14 mouse cellular contexts compared by ENCODE assay signal in genomic region chr2:65848706-65849105, GRCm38 (mm10). TPM values are rescaled to one million over a fixed set of nuclear protein-coding genes. Genes with fewer than 3 reads are reported as not detected.
DNase-seq lines count a peak whose midpoint lies in the region; ATAC-seq and TF ChIP-seq lines count a peak whose summit lies in the region.
"Had no signal": no experiment of that assay in that cellular context is flagged by ENCODE, and none has a peak within 500 bp of the region (broad histone marks: within the 10 kb centered on the region; RNA-seq: fewer than 3 reads in every experiment).

No protein-coding gene starts in this region.

- peak; percentile 15 for DNase-seq in retina, postnatal 1 day
- no peak for DNase-seq in retina, embryonic 14.5 days (ENCODE audit: low spot score)
- DNase-seq in thymus, adult 18-20 months = no peak
- no peak for DNase-seq in stomach, postnatal 0 days (ENCODE audit: low spot score)
- no peak for DNase-seq in cerebellum, adult 2 months
- DNase-seq: adrenal gland, postnatal 10 days; cerebellum, postnatal 36 days; kidney, adult 2 months; left cerebral cortex, postnatal 4 days; lung, adult 2 months had no signal

- H3K36me3 ChIP-seq in forebrain, embryonic 16.5 days (ENCODE audit: control insufficient read depth, insufficient read depth) = no peaks in the 10 kb centered on the region
- H3K36me3 ChIP-seq in midbrain, embryonic 13.5 days = peaks cover 6% of the 10 kb centered on the region; the same call in 1 of the 2 replicates
- H3K36me3 ChIP-seq in stomach, postnatal 0 days (ENCODE audit: control insufficient read depth, insufficient read depth, low read length) = no peaks in the 10 kb centered on the region
- H3K36me3 ChIP-seq: embryonic facial prominence, embryonic 13.5 days had no signal

- TF ChIP-seq POLR2A in cerebellum, adult 2 months (IDR thresholded peaks at IDR 0.05; ENCODE audit: borderline replicate concordance, insufficient read depth, low read length) = no peak

- peak overlapping the region; percentile 52 for H3K4me2 ChIP-seq in forebrain, embryonic 16.5 days (ENCODE audit: low read length)
- peak overlapping the region; percentile 57 for H3K4me2 ChIP-seq in midbrain, embryonic 13.5 days (replicated peaks)
- no peak overlapping the region for H3K4me2 ChIP-seq in stomach, postnatal 0 days (replicated peaks; ENCODE audit: low read depth)
- H3K4me2 ChIP-seq: embryonic facial prominence, embryonic 13.5 days had no signal

- peak overlapping the region; percentile 52 for H3K9ac ChIP-seq in forebrain, embryonic 16.5 days (replicated peaks; ENCODE audit: low read depth, low read length)
- H3K9ac ChIP-seq in midbrain, embryonic 13.5 days (replicated peaks) = peak overlapping the region; percentile 46; the same call in 1 of the 2 replicates
- no peak overlapping the region for H3K9ac ChIP-seq in stomach, postnatal 0 days (ENCODE audit: low read length)
- H3K9ac ChIP-seq: embryonic facial prominence, embryonic 13.5 days had no signal

- TF ChIP-seq CTCF in stomach, postnatal 0 days (IDR thresholded peaks at IDR 0.05; ENCODE audit: low read depth) = no peak
- TF ChIP-seq CTCF in cerebellum, adult 2 months (IDR thresholded peaks at IDR 0.05; ENCODE audit: borderline replicate concordance, insufficient read depth, low read depth, low read length) = no peak

- H3K9me3 ChIP-seq in forebrain, embryonic 16.5 days (ENCODE audit: control insufficient read depth, low read length) = no peaks in the 10 kb centered on the region
- no peaks in the 10 kb centered on the region for H3K9me3 ChIP-seq in midbrain, embryonic 13.5 days
- H3K9me3 ChIP-seq in stomach, postnatal 0 days (ENCODE audit: control insufficient read depth, low read length) = no peaks in the 10 kb centered on the region
- H3K9me3 ChIP-seq: embryonic facial prominence, embryonic 13.5 days had no signal

- WGBS in forebrain, embryonic 16.5 days = 28% methylated on average over 8 of the region's 8 CpGs
- 17% methylated on average over 8 of the region's 8 CpGs for WGBS in midbrain, embryonic 13.5 days
- 55% methylated on average over 8 of the region's 8 CpGs for WGBS in stomach, postnatal 0 days
- 86% methylated on average over 8 of the region's 8 CpGs for WGBS in cerebellum, adult 2 months

- no peak for TF ChIP-seq EP300 in stomach, postnatal 0 days (optimal IDR thresholded peaks at IDR 0.05)

- peaks cover 18% of the 10 kb centered on the region for H3K4me1 ChIP-seq in forebrain, embryonic 16.5 days (replicated peaks; ENCODE audit: control insufficient read depth, insufficient read depth, low read length)
- peaks cover 41% of the 10 kb centered on the region for H3K4me1 ChIP-seq in midbrain, embryonic 13.5 days (replicated peaks)
- H3K4me1 ChIP-seq in stomach, postnatal 0 days (replicated peaks; ENCODE audit: control insufficient read depth, insufficient read depth) = no peaks in the 10 kb centered on the region
- H3K4me1 ChIP-seq in cerebellum, adult 2 months (ENCODE audit: control insufficient read depth, insufficient read depth, low read length) = no peaks in the 10 kb centered on the region; the same call in 1 of the 2 replicates

- no peaks in the 10 kb centered on the region for H3K27me3 ChIP-seq in forebrain, embryonic 16.5 days (replicated peaks; ENCODE audit: control insufficient read depth, insufficient read depth, low read length)
- no peaks in the 10 kb centered on the region for H3K27me3 ChIP-seq in midbrain, embryonic 13.5 days
- no peaks in the 10 kb centered on the region for H3K27me3 ChIP-seq in stomach, postnatal 0 days (ENCODE audit: control insufficient read depth, insufficient read depth, low read length)
- H3K27me3 ChIP-seq in cerebellum, adult 2 months (ENCODE audit: control insufficient read depth, insufficient read depth, low read length) = no peaks in the 10 kb centered on the region
- H3K27me3 ChIP-seq: CH12.LX; embryonic facial prominence, embryonic 13.5 days had no signal

- peak overlapping the region; percentile 42 for H3K4me3 ChIP-seq in forebrain, embryonic 16.5 days (replicated peaks; ENCODE audit: low read length)
- H3K4me3 ChIP-seq in midbrain, embryonic 13.5 days (replicated peaks) = peak overlapping the region; percentile 32
- no peak overlapping the region for H3K4me3 ChIP-seq in stomach, postnatal 0 days (ENCODE audit: low read depth, low read length)
- H3K4me3 ChIP-seq in cerebellum, adult 2 months (replicated peaks; ENCODE audit: insufficient read depth, low read depth, low read length) = no peak overlapping the region
- H3K4me3 ChIP-seq: embryonic facial prominence, embryonic 13.5 days had no signal

- 0 out of 2 replicates have a peak, but pooled peaks have one; percentile 30 for ATAC-seq in forebrain, embryonic 16.5 days
- ATAC-seq in midbrain, embryonic 13.5 days = peak; percentile 34
- ATAC-seq in stomach, postnatal 0 days (ENCODE audit: low FRiP score, low TSS enrichment) = no peak

- H3K27ac ChIP-seq in forebrain, embryonic 16.5 days (ENCODE audit: low read length) = peak overlapping the region; percentile 75
- peak overlapping the region; percentile 70 for H3K27ac ChIP-seq in midbrain, embryonic 13.5 days
- H3K27ac ChIP-seq in stomach, postnatal 0 days (replicated peaks) = no peak overlapping the region
- no peak overlapping the region for H3K27ac ChIP-seq in cerebellum, adult 2 months (ENCODE audit: insufficient read depth, low read length)
- H3K27ac ChIP-seq: embryonic facial prominence, embryonic 13.5 days had no signal

RNA-seq across cellular contexts. Expression of gene Csrnp3, which starts 3.1 kb away (rescaled TPM):
- polyA plus RNA-seq in forebrain, embryonic 16.5 days (2015; fragmentation: Nextera tagmentation; extraction: Ambion mirVana) = 61.1 and 67.4 TPM in 2 replicates
- 60.5 and 61.9 TPM in 2 replicates for polyA plus RNA-seq in midbrain, embryonic 13.5 days (2015; fragmentation: Nextera tagmentation; extraction: Ambion mirVana)
- 0.42 and 0.56 TPM in 2 replicates for polyA plus RNA-seq in stomach, postnatal 0 days (2015; fragmentation: Nextera tagmentation; extraction: Ambion mirVana)
- 10.4 and 12.0 TPM in 2 replicates for polyA plus RNA-seq in cerebellum, adult 2 months (2012; rRNA removed)

Comparison
In these comparisons a context has a peak if more than half of its experiments do, and no peak if none do; other contexts are left out.
1. H3K27ac ChIP-seq: peak in forebrain, embryonic 16.5 days (single experiment) and midbrain, embryonic 13.5 days (single experiment); none in stomach, postnatal 0 days (single experiment) and cerebellum, adult 2 months (single experiment).
2. H3K4me3 ChIP-seq: peak in forebrain, embryonic 16.5 days (single experiment) and midbrain, embryonic 13.5 days (single experiment); none in stomach, postnatal 0 days (single experiment) and cerebellum, adult 2 months (single experiment).